Mouse (Mus musculus) embryonic stem cell, embryonic (primary cell): ENCODE data around the gene Zfp853.

Source experiments
- CTCF ChIA-PET, 4 experiments: fragments of 300-600 bp in 2 of 4; fragments of 350-600 bp in 2 of 4; sonication (Branson Sonifier 250); formaldehyde crosslinking; loops; one replicate each; lab custom pipeline; 2022; ENCODE audit warnings: inconsistent platforms in 2 of 4; lab: Charles Lee
- POLR2A ChIA-PET, 4 experiments: fragments of 300-600 bp in 2 of 4; fragments of 350-600 bp in 2 of 4; sonication (Branson Sonifier 250); formaldehyde crosslinking; loops; one replicate each; lab custom pipeline; 2022; ENCODE audit warnings: antibody characterized with exemption in 4 of 4, inconsistent platforms in 1 of 4; lab: Charles Lee

Zfp853 gene

GRCm38 (mm10) chr5:143271642-143272041 lies 21.8 kb downstream of the Zfp853 start:
- POLR2A ChIA-PET: interaction anchor here in 2 of 4 experiments (0.7 kb wide), 3 partner anchors 40 to 141 kb away, joined by 3 to 4 read pairs (median 3); no protein-coding TSS in a partner anchor
- CTCF ChIA-PET: interaction anchor here in 1 of 4 experiments (0.6 kb wide), 1 partner anchor 362 kb away, joined by 3 read pairs; no protein-coding TSS in a partner anchor

GRCm38 (mm10) chr5:143270151-143270519 lies 23.3 kb downstream of the Zfp853 start:
- POLR2A ChIA-PET: interaction anchor here (0.9 to 1.5 kb wide), 5 partner anchors 12 to 18 kb away, joined by 3 to 4 read pairs (median 4); no protein-coding TSS in a partner anchor
- CTCF ChIA-PET: interaction anchor here in 1 of 4 experiments (1.1 kb wide), 1 partner anchor 334 kb away, joined by 3 read pairs; no protein-coding TSS in a partner anchor

GRCm38 (mm10) chr5:143269363-143270150 lies 23.9 kb downstream of the Zfp853 start, which contains the start of gene Zfp316:
Gene Zfp316 (minus strand): TSS chr5:143270022.
- CTCF ChIA-PET: interaction anchor here in 3 of 4 experiments (0.5 to 1.1 kb wide), 4 partner anchors 24 to 334 kb away, joined by 3 to 14 read pairs (median 4); partner anchors contain the start of genes Rnf216 (in 1 of the 3) and Zfp853 (in 1 of the 3)
- POLR2A ChIA-PET: interaction anchor here (0.8 to 2.0 kb wide), 11 partner anchors 12 to 331 kb away, joined by 3 to 5 read pairs (median 4); no protein-coding TSS in a partner anchor

- ChIA-PET CTCF (interaction anchor here in 2 of 4 experiments (0.5 to 1.1 kb wide), 3 partner anchors 24 to 156 kb away, joined by 4 to 14 read pairs (median 4); partner anchors contain the start of genes Rnf216 (in 1 of the 2) and Zfp853 (in 1 of the 2)), POLR2A (interaction anchor here (0.8 to 2.0 kb wide), 10 partner anchors 13 to 330 kb away, joined by 3 to 5 read pairs (median 4); no protein-coding TSS in a partner anchor)
Observed at GRCm38 (mm10) chr5:143268985-143269362, 24.4 kb downstream of the Zfp853 start.

GRCm38 (mm10) chr5:143266794-143267193 lies 26.6 kb downstream of the Zfp853 start:
- CTCF ChIA-PET: interaction anchor here in 1 of 4 experiments (0.6 kb wide), 1 partner anchor 284 kb away, joined by 5 read pairs; no protein-coding TSS in a partner anchor
- POLR2A ChIA-PET: interaction anchor here in 1 of 4 experiments (0.6 kb wide), 1 partner anchor 211 kb away, joined by 3 read pairs; no protein-coding TSS in a partner anchor

GRCm38 (mm10) chr5:143265409-143265808 lies 28.0 kb downstream of the Zfp853 start:
- CTCF ChIA-PET: interaction anchor here in 2 of 4 experiments (0.7 to 1.0 kb wide), 2 partner anchors 18 to 139 kb away, joined by 3 to 4 read pairs; no protein-coding TSS in a partner anchor
- POLR2A ChIA-PET: no interaction called here

GRCm38 (mm10) chr5:143264689-143265088 lies 28.7 kb downstream of the Zfp853 start:
- ChIA-PET CTCF (interaction anchor here in 1 of 4 experiments (0.6 kb wide), 1 partner anchor 257 kb away, joined by 4 read pairs; no protein-coding TSS in a partner anchor), POLR2A (interaction anchor here in 1 of 4 experiments (0.6 to 1.1 kb wide), 2 partner anchors 11 to 41 kb away, joined by 3 read pairs; no protein-coding TSS in a partner anchor)

GRCm38 (mm10) chr5:143261636-143262035 lies 31.8 kb downstream of the Zfp853 start:
- CTCF ChIA-PET: no interaction called here

GRCm38 (mm10) chr5:143255802-143256201 lies 37.6 kb downstream of the Zfp853 start:
- CTCF ChIA-PET: no interaction called here

More at GRCm38 (mm10) chr5:143261636-143262035, 31.8 kb downstream of the Zfp853 start:
- POLR2A ChIA-PET: interaction anchor here in 1 of 4 experiments (0.7 kb wide), 1 partner anchor 20 kb away, joined by 3 read pairs; no protein-coding TSS in a partner anchor

GRCm38 (mm10) chr5:143255131-143255519 lies 38.3 kb downstream of the Zfp853 start:
- POLR2A ChIA-PET: interaction anchor here in 2 of 4 experiments (0.7 to 1.0 kb wide), 2 partner anchors 20 to 68 kb away, joined by 3 read pairs; partner anchors contain the start of gene Zfp12 (in 1 of the 2)
- CTCF ChIA-PET: no interaction called here

More at GRCm38 (mm10) chr5:143255802-143256201, 37.6 kb downstream of the Zfp853 start:
- POLR2A ChIA-PET: interaction anchor here in 2 of 4 experiments (0.7 to 1.5 kb wide), 3 partner anchors 13 to 21 kb away, joined by 3 to 4 read pairs (median 3); partner anchors contain the start of genes Zfp12 (in 1 of the 2) and Zfp316 (in 1 of the 2)

GRCm38 (mm10) chr5:143254487-143255130 lies 38.8 kb downstream of the Zfp853 start:
- POLR2A ChIA-PET: interaction anchor here in 2 of 4 experiments (0.5 to 1.0 kb wide), 3 partner anchors 10 to 199 kb away, joined by 3 to 4 read pairs (median 3); no protein-coding TSS in a partner anchor
- CTCF ChIA-PET: no interaction called here

GRCm38 (mm10) chr5:143253881-143254486 lies 39.4 kb downstream of the Zfp853 start:
- POLR2A ChIA-PET: interaction anchor here in 3 of 4 experiments (0.5 to 2.1 kb wide), 12 partner anchors 11 to 348 kb away, joined by 3 to 7 read pairs (median 3); partner anchors contain the start of gene Zfp316 (in 1 of the 3)
- CTCF ChIA-PET: interaction anchor here in 2 of 4 experiments (0.5 to 1.0 kb wide), 3 partner anchors 40 to 1128 kb away, joined by 3 to 5 read pairs (median 3); partner anchors contain the start of gene Zfp853 (in 1 of the 2)

- ChIA-PET POLR2A (interaction anchor here (0.5 to 2.1 kb wide), 16 partner anchors 11 to 347 kb away, joined by 3 to 7 read pairs (median 3); partner anchors contain the start of genes Zfp316 (in 3 of the 4) and Zfp12 (in 1 of the 4)), CTCF (interaction anchor here in 2 of 4 experiments (0.5 to 1.0 kb wide), 4 partner anchors 41 to 1129 kb away, joined by 3 to 5 read pairs (median 3); partner anchors contain the start of gene Zfp853 (in 1 of the 2))
Observed at GRCm38 (mm10) chr5:143253186-143253880, 40.1 kb downstream of the Zfp853 start.

GRCm38 (mm10) chr5:143252791-143253185 lies 40.6 kb downstream of the Zfp853 start:
- ChIA-PET CTCF (interaction anchor here in 2 of 4 experiments (0.5 to 1.0 kb wide), 3 partner anchors 41 to 928 kb away, joined by 3 to 5 read pairs (median 3); partner anchors contain the start of gene Zfp853 (in 1 of the 2)), POLR2A (interaction anchor here (0.7 to 2.1 kb wide), 12 partner anchors 12 to 317 kb away, joined by 3 to 7 read pairs (median 4); partner anchors contain the start of genes Zfp316 (in 3 of the 4) and Zfp12 (in 1 of the 4))

GRCm38 (mm10) chr5:143252039-143252438 lies 41.4 kb downstream of the Zfp853 start:
- POLR2A ChIA-PET: interaction anchor here in 2 of 4 experiments (0.7 to 2.1 kb wide), 5 partner anchors 12 to 48 kb away, joined by 3 to 5 read pairs (median 4); partner anchors contain the start of genes Zfp12 (in 1 of the 2) and Zfp316 (in 1 of the 2)
- CTCF ChIA-PET: no interaction called here

GRCm38 (mm10) chr5:143244926-143245325 lies 48.5 kb downstream of the Zfp853 start:
- ChIA-PET CTCF (no interaction called here), POLR2A (no interaction called here)
